ENCODE assay signal across 9 mouse cellular contexts in the genomic region with DNA sequence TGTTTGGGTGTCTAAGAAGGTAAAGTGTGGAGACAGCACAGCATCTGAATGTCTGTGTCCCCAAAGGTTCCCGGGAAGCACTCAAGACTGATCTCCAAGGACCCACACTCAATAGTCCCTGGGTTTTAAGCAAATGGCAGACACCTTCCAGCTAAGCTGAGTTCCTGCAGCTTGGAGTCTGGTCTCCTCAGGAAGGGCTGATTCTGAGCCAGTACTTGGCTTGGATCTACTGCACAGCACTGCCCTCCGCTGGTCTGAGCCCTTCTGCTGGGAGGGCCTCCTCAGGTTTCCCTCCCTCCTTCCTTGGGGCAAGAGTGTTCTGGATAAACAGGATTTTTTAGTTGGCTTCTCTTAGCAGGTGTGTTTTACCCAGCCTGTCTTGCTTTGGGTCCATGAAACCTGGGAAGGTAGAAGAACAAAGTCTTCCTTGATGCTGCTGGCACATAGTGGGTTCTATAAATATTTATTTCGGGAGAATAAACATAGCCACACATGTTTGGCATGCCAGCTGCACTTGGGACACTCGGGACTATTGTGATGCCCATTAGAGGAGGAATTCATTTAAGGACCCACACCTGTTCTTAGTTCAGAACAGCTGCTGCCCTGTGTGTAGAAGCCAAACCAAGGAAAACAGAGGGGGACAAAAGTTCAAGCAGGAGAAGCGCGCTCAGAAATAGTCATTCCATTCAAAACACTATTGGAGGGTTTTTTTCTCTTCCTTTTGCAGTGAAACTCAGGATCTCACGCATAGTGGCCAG. TPM values are rescaled to one million over a fixed set of nuclear protein-coding genes. Genes with fewer than 3 reads are reported as not detected.
DNase-seq lines count a peak whose midpoint lies in the region; ATAC-seq lines count a peak whose summit lies in the region.
"Had no signal": no experiment of that assay in that cellular context is flagged by ENCODE, and none has a peak within 500 bp of the region (broad histone marks: within the 10 kb centered on the region; RNA-seq: fewer than 3 reads in every experiment).

No protein-coding gene starts in this region.

- ATAC-seq in heart, embryonic 16.5 days (replicated peaks; ENCODE audit: extremely low read depth, insufficient read depth, low FRiP score): peak; percentile 62
- ATAC-seq in embryonic facial prominence, embryonic 15.5 days (ENCODE audit: insufficient number of reproducible peaks, low FRiP score, low TSS enrichment, low read depth): peak; percentile 70
- peak; percentile 65 for ATAC-seq in stomach, embryonic 15.5 days (ENCODE audit: insufficient read depth, low FRiP score, low read depth)
- no peak for ATAC-seq in megakaryocyte-erythroid progenitor cell, adult 5-6 weeks (replicated peaks; ENCODE audit: low FRiP score, low TSS enrichment, poor library complexity, severe bottlenecking)

- 44% methylated on average over 7 of the region's 7 CpGs for WGBS in heart, embryonic 16.5 days
- WGBS in embryonic facial prominence, embryonic 15.5 days: 23% methylated on average over 7 of the region's 7 CpGs
- 32% methylated on average over 7 of the region's 7 CpGs for WGBS in stomach, embryonic 15.5 days

- no peaks in the 10 kb centered on the region for H3K9me3 ChIP-seq in heart, embryonic 16.5 days (replicated peaks; ENCODE audit: control insufficient read depth, low read length)
- no peaks in the 10 kb centered on the region for H3K9me3 ChIP-seq in embryonic facial prominence, embryonic 15.5 days (replicated peaks)
- H3K9me3 ChIP-seq in stomach, embryonic 15.5 days: no peaks in the 10 kb centered on the region

- no peak overlapping the region for H3K4me3 ChIP-seq in heart, embryonic 16.5 days (ENCODE audit: low read length)
- no peak overlapping the region for H3K4me3 ChIP-seq in embryonic facial prominence, embryonic 15.5 days (replicated peaks)
- no peak overlapping the region for H3K4me3 ChIP-seq in stomach, embryonic 15.5 days (replicated peaks)

- H3K27me3 ChIP-seq in heart, embryonic 16.5 days (ENCODE audit: control insufficient read depth, insufficient read depth, low read length): no peaks in the 10 kb centered on the region
- no peaks in the 10 kb centered on the region for H3K27me3 ChIP-seq in embryonic facial prominence, embryonic 15.5 days
- H3K27me3 ChIP-seq in stomach, embryonic 15.5 days (replicated peaks): no peaks in the 10 kb centered on the region

- no peak overlapping the region for H3K9ac ChIP-seq in heart, embryonic 16.5 days (ENCODE audit: low read length)
- no peak overlapping the region for H3K9ac ChIP-seq in embryonic facial prominence, embryonic 15.5 days
- H3K9ac ChIP-seq in stomach, embryonic 15.5 days: no peak overlapping the region

- H3K4me2 ChIP-seq in heart, embryonic 16.5 days (ENCODE audit: low read depth, low read length): no peak overlapping the region
- no peak overlapping the region; the same call in 1 of the 2 replicates for H3K4me2 ChIP-seq in embryonic facial prominence, embryonic 15.5 days (replicated peaks)
- H3K4me2 ChIP-seq in stomach, embryonic 15.5 days: peak overlapping the region; percentile 26; the same call in 1 of the 2 replicates

- DNase-seq in heart, postnatal 25 days (ENCODE audit: low spot score): no peak
- peak; percentile 76 for DNase-seq in urinary bladder, postnatal 14 days (ENCODE audit: low spot score)
- no peak for DNase-seq in urinary bladder, adult 2 months (ENCODE audit: low spot score)
- DNase-seq in kidney, postnatal 4 days: peak; percentile 79 to 84

- H3K4me1 ChIP-seq in heart, embryonic 16.5 days (ENCODE audit: control insufficient read depth, insufficient read depth, low read length): peaks cover 20% of the 10 kb centered on the region
- H3K4me1 ChIP-seq in embryonic facial prominence, embryonic 15.5 days: peaks cover 50% of the 10 kb centered on the region
- H3K4me1 ChIP-seq in stomach, embryonic 15.5 days: peaks cover 14% of the 10 kb centered on the region

- H3K36me3 ChIP-seq in heart, embryonic 16.5 days (ENCODE audit: control insufficient read depth, insufficient read depth): no peaks in the 10 kb centered on the region
- no peaks in the 10 kb centered on the region for H3K36me3 ChIP-seq in embryonic facial prominence, embryonic 15.5 days
- H3K36me3 ChIP-seq in stomach, embryonic 15.5 days: no peaks in the 10 kb centered on the region

- intact Hi-C loops in heart, postnatal 25 days (cut with DNase I): loop anchor here (1.0 to 10.0 kb wide), 3 partner anchors 95 to 391 kb away; no protein-coding TSS in a partner anchor

- no peak overlapping the region for H3K27ac ChIP-seq in heart, embryonic 16.5 days (ENCODE audit: low read length)
- H3K27ac ChIP-seq in embryonic facial prominence, embryonic 15.5 days (replicated peaks): peak overlapping the region; percentile 52
- H3K27ac ChIP-seq in stomach, embryonic 15.5 days: no peak overlapping the region

RNA-seq across cellular contexts. Expression of gene Srp9, which starts 8.7 kb away (rescaled TPM):
- 85.9 and 111 TPM in 2 replicates for polyA plus RNA-seq in heart, embryonic 16.5 days (2015; fragmentation: Nextera tagmentation; extraction: Ambion mirVana)
- 10 to 100 TPM; 39.8 to 42.7 TPM for total RNA-seq in heart, postnatal 25 days (2021)
- 78.6 and 81.2 TPM in 2 replicates for polyA plus RNA-seq in urinary bladder, adult 2 months (2012; rRNA removed)
- 141 and 147 TPM in 2 replicates for polyA plus RNA-seq in embryonic facial prominence, embryonic 15.5 days (2015; fragmentation: Nextera tagmentation; extraction: Ambion mirVana)
- 158 and 161 TPM in 2 replicates for polyA plus RNA-seq in stomach, embryonic 15.5 days (2015; fragmentation: Nextera tagmentation; extraction: Ambion mirVana)
- total RNA-seq in megakaryocyte-erythroid progenitor cell, adult 5-6 weeks (2014; fragmentation: Nextera tagmentation): 115 and 118 TPM in 2 replicates
- total RNA-seq in megakaryocyte-erythroid progenitor cell, adult 5-6 weeks (2017): 67.8 and 111 TPM in 2 replicates

RNA-seq across cellular contexts. Expression of gene Vmn1r1, which starts 48.5 kb away (rescaled TPM):
- not detected in 2 replicates for polyA plus RNA-seq in heart, embryonic 16.5 days (2015; fragmentation: Nextera tagmentation; extraction: Ambion mirVana)
- total RNA-seq in heart, postnatal 25 days (2021): not detected
- not detected in 2 replicates for polyA plus RNA-seq in urinary bladder, adult 2 months (2012; rRNA removed)
- not detected in 2 replicates for polyA plus RNA-seq in embryonic facial prominence, embryonic 15.5 days (2015; fragmentation: Nextera tagmentation; extraction: Ambion mirVana)
- polyA plus RNA-seq in stomach, embryonic 15.5 days (2015; fragmentation: Nextera tagmentation; extraction: Ambion mirVana): not detected in 2 replicates
- not detected in 2 replicates for total RNA-seq in megakaryocyte-erythroid progenitor cell, adult 5-6 weeks (2014; fragmentation: Nextera tagmentation)
- not detected in 2 replicates for total RNA-seq in megakaryocyte-erythroid progenitor cell, adult 5-6 weeks (2017)
- total RNA-seq: heart, postnatal 36 days had no signal

Comparison
In these comparisons a context has a peak if more than half of its experiments do, and no peak if none do; other contexts are left out.
1. DNase-seq: peak in urinary bladder, postnatal 14 days (single experiment) and kidney, postnatal 4 days (2 of 2); none in heart, postnatal 25 days (single experiment) and urinary bladder, adult 2 months (single experiment).